Mouse (Mus musculus) small intestine, adult 2 months (tissue): ENCODE results near the gene Serpine2.

Experiments
- CTCF ChIP-seq: fragments of 200-500 bp; IDR thresholded peaks from 2 replicates; pipeline ENCODE4 v1.5.1; 2012; ENCODE audit warnings: low read depth, mild to moderate bottlenecking, control low read depth, inconsistent platforms, low read length, moderate library complexity, mixed read lengths; ENCODE audit not compliant: insufficient replicate concordance, insufficient read length; ENCODE audit errors: extremely low read depth
- POLR2A ChIP-seq: fragments of 200-500 bp; IDR thresholded peaks from 2 replicates; pipeline ENCODE4 v1.6.1; 2012; ENCODE audit warnings: low read depth, mild to moderate bottlenecking, control low read depth, inconsistent platforms, low read length, moderate library complexity

DNA sequence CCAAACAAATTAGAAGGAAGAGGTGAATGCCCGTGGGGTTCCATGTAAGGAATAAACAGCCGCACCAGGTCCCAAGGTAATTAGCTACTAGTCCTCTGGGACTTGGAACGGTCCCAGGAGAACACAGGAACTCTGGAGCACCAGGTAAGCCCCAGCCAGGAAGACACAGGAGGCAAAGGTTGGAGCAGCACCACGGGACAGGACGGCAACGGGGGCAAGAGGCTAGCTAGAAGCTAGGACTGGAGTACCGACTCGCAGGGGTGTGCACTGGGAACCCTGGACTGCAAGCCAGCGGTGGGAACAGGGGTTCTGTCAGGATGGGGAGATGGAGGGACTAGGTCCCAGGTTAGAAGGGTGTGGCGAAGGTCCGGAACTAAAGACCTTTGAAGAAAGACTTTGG lies 100.3 kb downstream of the Serpine2 start:
- TF ChIP-seq POLR2A (peak; percentile 46; the same call in 1 of the 2 replicates), CTCF (no peak)
